Mouse (Mus musculus) heart, embryonic 10.5 days (tissue): ENCODE results near the gene Kif6. TPM values are rescaled to one million over a fixed set of nuclear protein-coding genes. Genes with fewer than 3 reads are reported as not detected.
A peak's percentile ranks its signal among the peaks of the same experiment; 100 is the strongest.

Experiments
- DNase-seq: peaks from one replicate; pipeline ENCODE4 v3.0.0-alpha.2; 2017; ENCODE audit warnings: low spot score
- H3K27ac ChIP-seq: fragments of 300-500 bp; sonication (generic); 2 replicates; pipeline ENCODE4 v1.5.1; 2016; ENCODE audit warnings: mild to moderate bottlenecking
- H3K27me3 ChIP-seq: fragments of 300-500 bp; sonication (generic); 2 replicates; pipeline ENCODE4 v1.6.1; 2016; ENCODE audit warnings: mild to moderate bottlenecking; ENCODE audit not compliant: poor library complexity, insufficient read depth, severe bottlenecking
- H3K36me3 ChIP-seq: fragments of 300-500 bp; sonication (generic); 2 replicates; pipeline ENCODE4 v1.6.1; 2016; ENCODE audit warnings: mild to moderate bottlenecking, moderate library complexity
- H3K4me1 ChIP-seq: fragments of 300-500 bp; sonication (generic); 2 replicates; pipeline ENCODE4 v1.6.1; 2016; ENCODE audit warnings: mild to moderate bottlenecking
- H3K4me3 ChIP-seq: fragments of 300-500 bp; sonication (generic); 2 replicates; pipeline ENCODE4 v1.5.1; 2016; ENCODE audit warnings: mild to moderate bottlenecking, moderate library complexity
- H3K9me3 ChIP-seq: fragments of 300-500 bp; sonication (generic); 2 replicates; pipeline ENCODE4 v1.6.1; 2016; ENCODE audit warnings: mild to moderate bottlenecking, moderate library complexity
- WGBS: fragments of 180-500 bp; shearing (Covaris S2); methylation state at CpG from one replicate; pipeline ENCODE4 v1.1.7; 2016; 5-methylcytosine and 5-hydroxymethylcytosine counted together
- polyA plus RNA-seq: library from polyadenylated mRNA; unstranded; fragments of >200 nt; fragmentation: Nextera tagmentation; extraction: Ambion mirVana; gene quantifications from 2 replicates; pipeline ENCODE4 v1.2.1, GENCODE M21; 2016

Gene Kif6
- polyA plus RNA-seq, 1 experiment from 2014 or later, result 2.0 TPM

GRCm38 (mm10) chr17:49727428-49728045 is 112.6 kb downstream of the Kif6 start:
- no peak overlapping the region for H3K27ac ChIP-seq
- H3K4me3 ChIP-seq, result no peak overlapping the region
- no peaks in the 10 kb centered on the region for H3K36me3 ChIP-seq
- H3K27me3 ChIP-seq, result no peaks in the 10 kb centered on the region
- 73% methylated on average over 5 of the region's 5 CpGs for WGBS
- H3K9me3 ChIP-seq, result no peaks in the 10 kb centered on the region
- peak; percentile 20 for DNase-seq
- no peaks in the 10 kb centered on the region for H3K4me1 ChIP-seq

DNA sequence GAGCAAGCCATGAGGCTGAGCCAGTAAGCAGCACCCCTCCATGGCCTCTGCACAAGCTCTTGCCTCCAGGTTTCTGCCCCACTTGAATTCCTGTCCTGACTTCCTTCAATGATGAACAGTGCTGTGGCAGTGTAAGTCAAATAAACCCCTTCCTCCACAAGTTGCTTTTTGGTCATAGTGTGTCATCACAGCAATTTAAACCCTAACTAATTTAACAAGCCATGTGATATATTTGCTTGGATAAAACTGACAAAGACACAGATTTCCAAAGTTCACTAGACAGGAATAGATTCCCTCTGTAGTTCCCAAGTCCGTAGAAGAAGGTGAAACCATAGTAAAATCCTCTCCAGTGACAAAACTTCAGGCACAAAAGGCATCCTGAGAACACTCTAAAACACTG is 114.9 kb downstream of the Kif6 start:
- H3K9me3 ChIP-seq, result no peaks in the 10 kb centered on the region
- H3K27ac ChIP-seq, result no peak overlapping the region
- H3K36me3 ChIP-seq, result no peaks in the 10 kb centered on the region
- H3K4me3 ChIP-seq, result no peak overlapping the region
- WGBS, result 85% methylated on average over 1 of the region's 1 CpGs
- DNase-seq, result no peak
- no peaks in the 10 kb centered on the region for H3K27me3 ChIP-seq
- no peaks in the 10 kb centered on the region for H3K4me1 ChIP-seq

- Histone ChIP-seq H3K27ac (no peak overlapping the region), H3K9me3 (no peaks in the 10 kb centered on the region), H3K36me3 (no peaks in the 10 kb centered on the region), H3K27me3 (no peaks in the 10 kb centered on the region), H3K4me1 (no peaks in the 10 kb centered on the region), H3K4me3 (no peak overlapping the region)
- WGBS, result 88% methylated on average over 8 of the region's 8 CpGs
- DNase-seq, result peak; percentile 31
These were observed 117.8 kb downstream of the Kif6 start for GRCm38 (mm10) chr17:49732706-49733105.

- Histone ChIP-seq H3K27ac (no peak overlapping the region), H3K27me3 (no peaks in the 10 kb centered on the region), H3K36me3 (no peaks in the 10 kb centered on the region), H3K4me3 (no peak overlapping the region), H3K4me1 (peaks cover 8% of the 10 kb centered on the region), H3K9me3 (no peaks in the 10 kb centered on the region)
- DNase-seq, result peak; percentile 36
- 67% methylated on average over 6 of the region's 6 CpGs for WGBS
These were observed 119.1 kb downstream of the Kif6 start for GRCm38 (mm10) chr17:49734079-49734478.

DNA sequence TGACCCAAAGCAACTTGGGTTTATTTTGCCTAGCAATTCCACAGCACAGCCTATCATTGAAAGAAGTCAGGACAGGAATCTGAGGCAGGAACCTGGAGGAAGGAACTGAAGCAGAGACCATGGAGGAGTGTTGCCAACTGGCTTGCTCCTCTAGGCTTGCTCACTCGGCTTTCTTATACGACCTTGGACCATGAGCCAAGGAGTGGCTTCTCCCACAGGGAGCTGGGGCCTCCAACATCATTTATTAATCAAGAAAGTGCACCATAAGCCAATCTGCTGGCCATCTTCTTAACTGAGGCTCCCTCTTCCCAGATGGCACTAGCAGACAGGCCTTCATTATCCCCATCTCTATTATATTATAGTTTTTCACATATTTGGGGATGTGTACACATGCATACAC is 119.8 kb downstream of the Kif6 start:
- DNase-seq, result no peak
- Histone ChIP-seq H3K9me3 (no peaks in the 10 kb centered on the region), H3K4me3 (no peak overlapping the region), H3K4me1 (peaks cover 8% of the 10 kb centered on the region), H3K27me3 (no peaks in the 10 kb centered on the region), H3K27ac (no peak overlapping the region), H3K36me3 (no peaks in the 10 kb centered on the region)
- WGBS, result 79% methylated on average over 2 of the region's 2 CpGs

GRCm38 (mm10) chr17:49736364-49736763 is 121.4 kb downstream of the Kif6 start:
- Histone ChIP-seq H3K27me3 (no peaks in the 10 kb centered on the region), H3K27ac (no peak overlapping the region), H3K4me1 (peaks cover 8% of the 10 kb centered on the region), H3K36me3 (no peaks in the 10 kb centered on the region), H3K4me3 (no peak overlapping the region), H3K9me3 (no peaks in the 10 kb centered on the region)
- WGBS, result 72% methylated on average over 3 of the region's 3 CpGs
- DNase-seq, result no peak

DNA sequence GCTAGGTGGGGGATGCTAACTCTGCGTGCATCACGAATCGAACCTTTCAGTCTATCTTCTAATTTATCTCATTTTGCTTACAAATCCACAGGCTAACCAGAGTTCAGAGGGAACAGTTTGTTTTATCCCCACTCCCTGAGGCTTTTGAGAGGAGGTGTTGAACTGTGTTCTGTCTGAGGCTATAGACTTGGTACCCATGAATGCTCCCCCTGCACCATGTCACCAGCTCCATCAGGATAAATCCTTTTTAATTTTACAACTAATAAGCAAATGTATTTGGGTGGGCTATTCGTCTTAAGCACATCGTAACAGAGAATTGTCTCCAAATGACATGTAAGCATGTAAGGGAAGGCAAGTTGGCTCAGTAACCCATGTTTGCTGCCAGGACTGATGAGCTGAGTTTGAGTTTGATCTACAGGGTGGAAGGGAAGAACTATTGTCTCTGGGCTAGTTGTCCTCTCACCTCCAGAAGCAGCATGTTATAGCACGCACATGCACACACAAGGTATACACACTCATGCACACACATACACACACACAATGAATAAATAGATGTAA is 122.4 kb downstream of the Kif6 start:
- H3K9me3 ChIP-seq, result no peaks in the 10 kb centered on the region
- no peak overlapping the region for H3K27ac ChIP-seq
- H3K36me3 ChIP-seq, result no peaks in the 10 kb centered on the region
- no peak overlapping the region for H3K4me3 ChIP-seq
- peaks cover 8% of the 10 kb centered on the region for H3K4me1 ChIP-seq
- 90% methylated on average over 6 of the region's 6 CpGs for WGBS
- DNase-seq, result no peak
- no peaks in the 10 kb centered on the region for H3K27me3 ChIP-seq

DNA sequence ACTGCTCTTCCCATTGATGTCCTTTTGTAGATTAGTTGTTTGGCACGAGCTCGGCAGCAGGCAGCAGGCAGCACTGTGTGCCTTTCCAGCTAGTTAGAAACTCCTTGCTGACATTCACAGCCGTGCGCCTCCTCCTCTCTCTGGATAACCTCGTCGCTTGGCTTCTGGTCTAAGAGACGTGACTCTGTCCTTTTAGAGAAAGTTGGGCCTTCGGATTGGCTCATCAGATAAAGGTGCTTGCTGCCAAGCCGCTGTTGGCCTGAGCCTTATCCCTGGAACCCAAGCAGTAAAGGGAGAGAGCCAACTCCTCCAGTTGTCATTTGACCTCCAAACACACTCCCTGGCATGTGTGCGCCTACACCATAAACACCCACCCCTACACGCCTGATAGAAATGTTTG is 123.4 kb downstream of the Kif6 start:
- no peak for DNase-seq
- H3K4me3 ChIP-seq, result no peak overlapping the region
- no peaks in the 10 kb centered on the region for H3K36me3 ChIP-seq
- 67% methylated on average over 11 of the region's 11 CpGs for WGBS
- peak overlapping the region; percentile 22; the same call in 1 of the 2 replicates for H3K27ac ChIP-seq
- H3K4me1 ChIP-seq, result peaks cover 8% of the 10 kb centered on the region
- no peaks in the 10 kb centered on the region for H3K27me3 ChIP-seq
- no peaks in the 10 kb centered on the region for H3K9me3 ChIP-seq

- Histone ChIP-seq H3K9me3 (no peaks in the 10 kb centered on the region), H3K4me1 (peaks cover 8% of the 10 kb centered on the region), H3K36me3 (no peaks in the 10 kb centered on the region), H3K4me3 (no peak overlapping the region), H3K27ac (no peak overlapping the region), H3K27me3 (no peaks in the 10 kb centered on the region)
- no peak for DNase-seq
- WGBS, result 85% methylated on average over 9 of the region's 9 CpGs
These were observed 125.2 kb downstream of the Kif6 start for GRCm38 (mm10) chr17:49739896-49740679.

DNA sequence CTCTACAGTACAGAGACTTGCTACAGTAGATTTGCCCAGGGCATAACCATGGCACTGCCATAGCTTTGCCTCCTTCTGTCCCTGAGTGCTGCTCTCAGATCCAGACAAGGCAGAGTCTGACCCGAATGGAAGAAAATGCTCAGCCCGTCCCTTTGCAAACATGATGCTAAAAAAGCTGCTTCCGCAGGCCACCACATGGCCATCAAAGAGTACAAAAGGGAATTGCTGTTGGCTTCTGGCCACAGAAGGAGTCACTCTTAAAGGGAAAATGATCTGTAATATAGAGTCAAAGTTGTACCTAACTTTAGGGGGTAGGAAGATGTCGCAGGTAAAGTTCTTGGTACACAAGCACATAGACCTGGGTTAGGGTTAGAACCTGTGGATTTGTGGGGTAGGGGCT is 126.2 kb downstream of the Kif6 start:
- 91% methylated on average over 4 of the region's 4 CpGs for whole genome bisulfite sequencing
- DNase-seq, result no peak

DNA sequence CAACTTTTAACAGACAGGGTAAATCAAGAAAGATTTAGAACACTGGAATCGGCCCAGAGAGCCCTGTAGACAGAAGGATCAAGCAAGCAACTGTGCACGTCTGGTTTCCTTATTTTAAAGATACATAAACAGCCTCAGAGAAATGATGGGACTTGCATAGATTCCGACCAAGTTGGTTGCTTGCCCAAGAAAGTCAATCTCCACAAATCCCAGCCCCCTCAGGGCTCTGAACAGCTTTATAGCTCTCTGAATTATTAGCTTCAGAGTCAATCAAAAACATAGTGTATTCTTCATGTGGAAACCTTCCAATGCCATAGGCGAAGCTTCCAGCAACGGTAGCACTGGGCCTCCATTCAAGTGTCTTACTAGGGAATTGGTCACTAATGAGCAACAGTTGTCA is 127.0 kb downstream of the Kif6 start:
- no peak overlapping the region for H3K27ac ChIP-seq
- WGBS, result 78% methylated on average over 5 of the region's 5 CpGs
- DNase-seq, result no peak

More for the DNA sequence above, 126.2 kb downstream of the Kif6 start:
- Histone ChIP-seq H3K9me3 (no peaks in the 10 kb centered on the region), H3K27me3 (no peaks in the 10 kb centered on the region), H3K36me3 (no peaks in the 10 kb centered on the region), H3K4me3 (no peak overlapping the region), H3K27ac (no peak overlapping the region), H3K4me1 (peaks cover 8% of the 10 kb centered on the region)

DNA sequence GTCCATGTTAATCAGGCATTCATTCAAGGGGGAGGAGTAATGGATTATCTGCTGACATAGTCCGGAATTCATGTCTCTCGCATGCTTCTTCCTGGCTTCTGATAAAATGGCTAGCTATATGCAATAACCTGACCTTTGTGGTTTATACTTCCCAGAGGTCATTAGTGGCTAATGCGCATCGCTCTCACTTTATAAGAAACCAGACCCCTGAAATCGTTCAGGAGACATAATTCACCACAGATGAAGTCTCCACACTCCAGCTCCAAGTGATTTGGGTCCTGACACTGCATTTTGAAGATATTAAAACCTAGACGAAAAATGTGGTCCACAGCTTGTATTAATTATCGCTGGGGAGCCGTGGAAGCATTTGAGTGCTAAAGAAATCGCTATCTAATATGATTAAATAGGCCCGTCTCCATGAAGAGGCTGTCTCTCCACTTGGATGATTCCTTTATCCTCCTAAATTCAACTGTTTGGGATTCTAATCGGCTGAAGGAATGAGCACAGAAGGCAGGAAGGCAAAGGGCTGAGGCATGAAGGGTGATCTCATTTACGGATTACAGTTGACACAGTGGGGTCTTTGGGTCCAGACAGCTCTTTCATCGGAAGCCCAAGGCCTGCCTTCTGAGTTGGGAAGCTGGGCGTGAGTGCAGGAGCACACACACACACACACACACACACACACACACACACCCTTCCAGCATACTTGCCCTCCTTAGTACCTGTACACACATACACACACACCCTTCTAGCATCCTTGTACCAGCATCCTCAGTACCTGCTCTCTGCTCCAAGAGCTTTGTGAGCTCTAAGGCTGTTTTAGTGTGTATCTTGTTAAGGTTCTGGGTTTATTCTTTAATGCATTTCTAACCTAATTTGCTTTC is 128.9 kb downstream of the Kif6 start:
- Histone ChIP-seq H3K4me3 (no peak overlapping the region), H3K27me3 (no peaks in the 10 kb centered on the region), H3K36me3 (0 out of 2 replicates have a peak, but pooled peaks cover 3% of the 10 kb centered on the region), H3K4me1 (no peaks in the 10 kb centered on the region), H3K9me3 (no peaks in the 10 kb centered on the region), H3K27ac (no peak overlapping the region)
- DNase-seq, result no peak
- 78% methylated on average over 14 of the region's 14 CpGs for whole genome bisulfite sequencing

More for the DNA sequence above, 127.0 kb downstream of the Kif6 start:
- H3K36me3 ChIP-seq, result no peaks in the 10 kb centered on the region
- peaks cover 8% of the 10 kb centered on the region for H3K4me1 ChIP-seq
- no peaks in the 10 kb centered on the region for H3K9me3 ChIP-seq
- H3K4me3 ChIP-seq, result no peak overlapping the region
- no peaks in the 10 kb centered on the region for H3K27me3 ChIP-seq
